Mouse (Mus musculus) liver, postnatal 0 days (tissue): ENCODE measurements around the gene Cnot6l.

ENCODE experiments used
- CTCF ChIP-seq: sonication (generic); IDR thresholded peaks from 2 replicates; pipeline ENCODE4 v1.5.1; 2016; ENCODE audit warnings: antibody characterized with exemption, low read depth
- EP300 ChIP-seq: IDR thresholded peaks from 2 replicates; pipeline ENCODE4 v1.6.1; 2016; ENCODE audit warnings: antibody characterized with exemption, low read depth, mild to moderate bottlenecking

- TF ChIP-seq CTCF = no peak
- TF ChIP-seq EP300 = 0 out of 2 replicates have a peak, but pooled peaks have one; percentile 43
These were observed 84.9 kb downstream of the Cnot6l start for GRCm38 (mm10) chr5:96079026-96079425.
